8 mouse cellular contexts compared by ENCODE assay signal in the genomic region with DNA sequence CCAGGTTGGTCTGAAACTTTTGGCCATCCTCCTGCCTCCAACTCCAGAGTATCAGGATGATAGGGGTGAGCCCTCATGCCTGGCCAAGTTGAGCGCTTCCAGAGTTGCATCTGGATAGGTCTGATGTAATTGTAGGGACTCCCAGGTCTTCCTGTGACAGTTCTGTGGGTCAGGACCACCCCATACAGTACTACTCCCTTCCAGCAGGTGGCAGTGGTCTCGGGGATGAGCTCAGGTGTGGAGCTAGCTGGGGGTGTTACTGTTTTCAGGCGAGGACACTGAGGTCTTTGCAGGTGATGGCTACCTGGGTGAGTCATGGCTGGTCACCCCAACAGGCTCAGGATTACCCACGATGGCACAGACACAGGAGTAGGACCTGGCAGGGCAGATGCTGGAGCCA. TPM values are rescaled to one million over a fixed set of nuclear protein-coding genes. Genes with fewer than 3 reads are reported as not detected.
A peak's percentile ranks its signal among the peaks of the same experiment; 100 is the strongest.
DNase-seq lines count a peak whose midpoint lies in the region; ATAC-seq and TF ChIP-seq lines count a peak whose summit lies in the region.

No protein-coding gene starts in this region.

- H3K9me3 ChIP-seq in liver, embryonic 11.5 days (ENCODE audit: control insufficient read depth, low read length): no peaks in the 10 kb centered on the region
- H3K9me3 ChIP-seq in forebrain, embryonic 12.5 days: no peaks in the 10 kb centered on the region

- no peak overlapping the region for H3K4me3 ChIP-seq in cerebellum, adult 2 months (replicated peaks; ENCODE audit: insufficient read depth, low read depth, low read length)
- no peak overlapping the region for H3K4me3 ChIP-seq in liver, embryonic 11.5 days (ENCODE audit: low read depth, low read length)
- H3K4me3 ChIP-seq in forebrain, embryonic 12.5 days (replicated peaks): no peak overlapping the region

- H3K4me2 ChIP-seq in liver, embryonic 11.5 days: no peak overlapping the region
- no peak overlapping the region for H3K4me2 ChIP-seq in forebrain, embryonic 12.5 days

- no peaks in the 10 kb centered on the region for H3K36me3 ChIP-seq in liver, embryonic 11.5 days (ENCODE audit: control insufficient read depth, insufficient read depth, low read length)
- no peaks in the 10 kb centered on the region for H3K36me3 ChIP-seq in forebrain, embryonic 12.5 days (replicated peaks)

- no peaks in the 10 kb centered on the region for H3K4me1 ChIP-seq in cerebellum, adult 2 months (ENCODE audit: control insufficient read depth, insufficient read depth, low read length)
- no peaks in the 10 kb centered on the region for H3K4me1 ChIP-seq in liver, embryonic 11.5 days (replicated peaks; ENCODE audit: control insufficient read depth, insufficient read depth, low read length)
- no peaks in the 10 kb centered on the region for H3K4me1 ChIP-seq in forebrain, embryonic 12.5 days

- peak; percentile 59 for TF ChIP-seq CTCF in cerebellum, adult 2 months (IDR thresholded peaks at IDR 0.05; ENCODE audit: borderline replicate concordance, insufficient read depth, low read depth, low read length)

- TF ChIP-seq POLR2A in cerebellum, adult 2 months (IDR thresholded peaks at IDR 0.05; ENCODE audit: borderline replicate concordance, insufficient read depth, low read length): no peak

- H3K27me3 ChIP-seq in cerebellum, adult 2 months (ENCODE audit: control insufficient read depth, insufficient read depth, low read length): no peaks in the 10 kb centered on the region
- peaks cover 20% of the 10 kb centered on the region for H3K27me3 ChIP-seq in liver, embryonic 11.5 days (replicated peaks; ENCODE audit: control insufficient read depth, insufficient read depth, low read length)
- H3K27me3 ChIP-seq in forebrain, embryonic 12.5 days: peaks cover 52% of the 10 kb centered on the region

- 40% methylated on average over 4 of the region's 4 CpGs for WGBS in cerebellum, adult 2 months
- WGBS in liver, embryonic 11.5 days: 14% methylated on average over 4 of the region's 4 CpGs
- 22% methylated on average over 4 of the region's 4 CpGs for WGBS in forebrain, embryonic 12.5 days

- no peak for ATAC-seq in liver, embryonic 11.5 days (replicated peaks; ENCODE audit: low FRiP score)
- ATAC-seq in forebrain, embryonic 12.5 days (ENCODE audit: low FRiP score): no peak

- H3K27ac ChIP-seq in cerebellum, adult 2 months (ENCODE audit: insufficient read depth, low read length): no peak overlapping the region
- no peak overlapping the region for H3K27ac ChIP-seq in liver, embryonic 11.5 days (ENCODE audit: low read depth, low read length)
- no peak overlapping the region for H3K27ac ChIP-seq in forebrain, embryonic 12.5 days

- DNase-seq in cerebellum, adult 2 months: peak in 1 of 2 experiments; percentile 20
- DNase-seq in cerebellum, adult 8-10 months: no peak
- peak; percentile 56 for DNase-seq in liver
- DNase-seq in liver, embryonic 11.5 days (ENCODE audit: low spot score): no peak
- DNase-seq in adrenal gland, postnatal 36 days: peak; percentile 46 to 57
- peak; percentile 63 for DNase-seq in kidney, postnatal 10 days
- peak; percentile 66 for DNase-seq in retina, embryonic 14.5 days (ENCODE audit: low spot score)

- H3K9ac ChIP-seq in liver, embryonic 11.5 days (ENCODE audit: low read depth, low read length): no peak overlapping the region
- no peak overlapping the region for H3K9ac ChIP-seq in forebrain, embryonic 12.5 days

RNA-seq across cellular contexts. Expression of a gene that starts 1.0 kb away (rescaled TPM):
- not detected in 2 replicates for polyA plus RNA-seq in cerebellum, adult 2 months (2012; rRNA removed)
- not detected in 2 replicates for polyA plus RNA-seq in liver, embryonic 11.5 days (2014; fragmentation: Nextera tagmentation; extraction: Ambion mirVana)
- total RNA-seq in adrenal gland, postnatal 36 days (2021): not detected
- not detected in 2 replicates for polyA plus RNA-seq in forebrain, embryonic 12.5 days (2016; fragmentation: Nextera tagmentation; extraction: Ambion mirVana)

RNA-seq across cellular contexts. Expression of a gene that starts 8.3 kb away (rescaled TPM):
- 0.63 and 0.67 TPM in 2 replicates for polyA plus RNA-seq in cerebellum, adult 2 months (2012; rRNA removed)
- polyA plus RNA-seq in liver, embryonic 11.5 days (2014; fragmentation: Nextera tagmentation; extraction: Ambion mirVana): 0.21 and 0.35 TPM in 2 replicates
- under 1 TPM; 0.30 to 0.89 TPM for total RNA-seq in adrenal gland, postnatal 36 days (2021)
- 1.2 and 4.4 TPM in 2 replicates for polyA plus RNA-seq in forebrain, embryonic 12.5 days (2016; fragmentation: Nextera tagmentation; extraction: Ambion mirVana)

RNA-seq across cellular contexts. Expression of a gene that starts 50.2 kb away (rescaled TPM):
- polyA plus RNA-seq in cerebellum, adult 2 months (2012; rRNA removed): not detected in 2 replicates
- polyA plus RNA-seq in liver, embryonic 11.5 days (2014; fragmentation: Nextera tagmentation; extraction: Ambion mirVana): 0.12 and 0.43 TPM in 2 replicates
- total RNA-seq in adrenal gland, postnatal 36 days (2021): not detected
- polyA plus RNA-seq in forebrain, embryonic 12.5 days (2016; fragmentation: Nextera tagmentation; extraction: Ambion mirVana): 69.9 and 94.0 TPM in 2 replicates

Comparison
In these comparisons a context has a peak if more than half of its experiments do, and no peak if none do; other contexts are left out.
1. DNase-seq: peak in liver (single experiment), adrenal gland, postnatal 36 days (2 of 2), kidney, postnatal 10 days (single experiment) and retina, embryonic 14.5 days (single experiment); none in cerebellum, adult 8-10 months (single experiment) and liver, embryonic 11.5 days (single experiment).
2. RNA of a gene that starts 50.2 kb away (polyA plus RNA-seq): 69.9 to 94.0 TPM in forebrain, embryonic 12.5 days; 0.12 to 0.43 TPM in liver, embryonic 11.5 days and not detected in cerebellum, adult 2 months; every median in the first group is over 10 times any median in the second.